Mouse (Mus musculus): ENCODE results near the gene Fam90a1a.

- TF ChIP-seq CTCF (IDR thresholded peaks at IDR 0.05; ENCODE audit: borderline replicate concordance, extremely low read depth, insufficient read depth, insufficient read length) (no peak), POLR2A (IDR thresholded peaks at IDR 0.05; ENCODE audit: borderline replicate concordance, extremely low read depth, insufficient read depth, insufficient read length, poor library complexity, severe bottlenecking) (no peak)
Observed at GRCm38 (mm10) chr8:21966646-21967045, 8.1 kb downstream of the Fam90a1a start.

Data from brain, embryonic 14.5 days (tissue).